Mouse (Mus musculus): ENCODE measurements around the gene Nol4l. TPM values are rescaled to one million over a fixed set of nuclear protein-coding genes. Genes with fewer than 3 reads are reported as not detected.

The Nol4l gene
- polyA plus RNA-seq, 1 experiment from 2014 or later = 43.9 TPM

GRCm38 (mm10) chr2:153522270-153522669 is 7.5 kb downstream of the Nol4l start:
- Histone ChIP-seq H3K36me3 (no peaks in the 10 kb centered on the region), H3K27me3 (no peaks in the 10 kb centered on the region), H3K4me3 (replicated peaks) (no peak overlapping the region), H3K4me2 (replicated peaks) (no peak overlapping the region), H3K9me3 (no peaks in the 10 kb centered on the region), H3K9ac (replicated peaks) (peak overlapping the region; percentile 19), H3K27ac (peak overlapping the region; percentile 35), H3K4me1 (replicated peaks) (peaks cover 70% of the 10 kb centered on the region)
- peak; percentile 69 for ATAC-seq
- 23% methylated on average over 4 of the region's 4 CpGs for WGBS

- ATAC-seq = no peak
Measured at GRCm38 (mm10) chr2:153520057-153520456, 9.7 kb downstream of the Nol4l start.

GRCm38 (mm10) chr2:153516961-153517360 is 12.8 kb downstream of the Nol4l start:
- Histone ChIP-seq H3K9me3 (no peaks in the 10 kb centered on the region), H3K9ac (replicated peaks) (no peak overlapping the region), H3K4me2 (replicated peaks) (no peak overlapping the region), H3K36me3 (no peaks in the 10 kb centered on the region), H3K4me1 (replicated peaks) (peaks cover 41% of the 10 kb centered on the region), H3K27me3 (no peaks in the 10 kb centered on the region), H3K4me3 (replicated peaks) (no peak overlapping the region), H3K27ac (no peak overlapping the region)
- ATAC-seq = no peak
- 46% methylated on average over 4 of the region's 4 CpGs for WGBS

More at GRCm38 (mm10) chr2:153520057-153520456, 9.7 kb downstream of the Nol4l start:
- Histone ChIP-seq H3K27me3 (no peaks in the 10 kb centered on the region), H3K9me3 (no peaks in the 10 kb centered on the region), H3K9ac (replicated peaks) (no peak overlapping the region), H3K27ac (no peak overlapping the region), H3K4me3 (replicated peaks) (no peak overlapping the region), H3K36me3 (no peaks in the 10 kb centered on the region), H3K4me2 (replicated peaks) (no peak overlapping the region), H3K4me1 (replicated peaks) (peaks cover 59% of the 10 kb centered on the region)
- WGBS = 79% methylated on average over 9 of the region's 9 CpGs

GRCm38 (mm10) chr2:153515582-153515981 is 14.2 kb downstream of the Nol4l start:
- H3K36me3 ChIP-seq = no peaks in the 10 kb centered on the region
- H3K27me3 ChIP-seq = no peaks in the 10 kb centered on the region
- WGBS = 89% methylated on average over 6 of the region's 6 CpGs
- no peak overlapping the region; the same call in 1 of the 2 replicates for H3K9ac ChIP-seq (replicated peaks)
- H3K4me3 ChIP-seq (replicated peaks) = no peak overlapping the region
- H3K27ac ChIP-seq = no peak overlapping the region
- ATAC-seq = no peak
- no peak overlapping the region for H3K4me2 ChIP-seq (replicated peaks)
- H3K4me1 ChIP-seq (replicated peaks) = peaks cover 39% of the 10 kb centered on the region
- H3K9me3 ChIP-seq = no peaks in the 10 kb centered on the region

- peaks cover 45% of the 10 kb centered on the region for H3K4me1 ChIP-seq (replicated peaks)
- no peak for ATAC-seq
- no peaks in the 10 kb centered on the region for H3K36me3 ChIP-seq
- H3K9me3 ChIP-seq = no peaks in the 10 kb centered on the region
- no peak overlapping the region for H3K27ac ChIP-seq
- H3K9ac ChIP-seq (replicated peaks) = no peak overlapping the region
- H3K27me3 ChIP-seq = no peaks in the 10 kb centered on the region
- no peak overlapping the region for H3K4me3 ChIP-seq (replicated peaks)
- no peak overlapping the region for H3K4me2 ChIP-seq (replicated peaks)
- WGBS = 79% methylated on average over 14 of the region's 14 CpGs
Measured at GRCm38 (mm10) chr2:153514497-153515380, 15.0 kb downstream of the Nol4l start.

- Histone ChIP-seq H3K9me3 (no peaks in the 10 kb centered on the region), H3K36me3 (no peaks in the 10 kb centered on the region), H3K27me3 (no peaks in the 10 kb centered on the region), H3K4me1 (replicated peaks) (peaks cover 53% of the 10 kb centered on the region), H3K4me2 (replicated peaks) (no peak overlapping the region), H3K27ac (no peak overlapping the region), H3K9ac (replicated peaks) (no peak overlapping the region), H3K4me3 (replicated peaks) (no peak overlapping the region)
- WGBS = 89% methylated on average over 3 of the region's 3 CpGs
- no peak for ATAC-seq
Measured at GRCm38 (mm10) chr2:153513983-153514382, 15.8 kb downstream of the Nol4l start.

- no peaks in the 10 kb centered on the region for H3K27me3 ChIP-seq
- H3K9me3 ChIP-seq = no peaks in the 10 kb centered on the region
- H3K36me3 ChIP-seq = no peaks in the 10 kb centered on the region
- H3K9ac ChIP-seq (replicated peaks) = 0 out of 2 replicates have a peak overlapping the region, but pooled peaks have one; percentile 7
- H3K4me2 ChIP-seq (replicated peaks) = no peak overlapping the region
- peaks cover 65% of the 10 kb centered on the region for H3K4me1 ChIP-seq (replicated peaks)
- 78% methylated on average over 14 of the region's 14 CpGs for WGBS
- H3K27ac ChIP-seq = peak overlapping the region; percentile 10; the same call in 1 of the 2 replicates
- no peak overlapping the region for H3K4me3 ChIP-seq (replicated peaks)
- no peak for ATAC-seq
Measured at GRCm38 (mm10) chr2:153512416-153513323, 17.1 kb downstream of the Nol4l start.

- H3K9me3 ChIP-seq = no peaks in the 10 kb centered on the region
- 0 out of 2 replicates have a peak overlapping the region, but pooled peaks have one; percentile 4 for H3K9ac ChIP-seq (replicated peaks)
- no peak overlapping the region for H3K4me2 ChIP-seq (replicated peaks)
- no peak overlapping the region for H3K27ac ChIP-seq
- no peaks in the 10 kb centered on the region for H3K27me3 ChIP-seq
- H3K4me3 ChIP-seq (replicated peaks) = no peak overlapping the region
- peaks cover 59% of the 10 kb centered on the region for H3K4me1 ChIP-seq (replicated peaks)
- WGBS = 49% methylated on average over 6 of the region's 6 CpGs
- ATAC-seq = peak; percentile 22; the same call in 1 of the 2 replicates
- H3K36me3 ChIP-seq = no peaks in the 10 kb centered on the region
Measured at GRCm38 (mm10) chr2:153511562-153511961, 18.2 kb downstream of the Nol4l start.

- H3K4me2 ChIP-seq (replicated peaks) = no peak overlapping the region
- peaks cover 52% of the 10 kb centered on the region for H3K4me1 ChIP-seq (replicated peaks)
- no peaks in the 10 kb centered on the region for H3K9me3 ChIP-seq
- H3K9ac ChIP-seq (replicated peaks) = no peak overlapping the region
- 77% methylated on average over 8 of the region's 8 CpGs for WGBS
- H3K36me3 ChIP-seq = no peaks in the 10 kb centered on the region
- peak overlapping the region; percentile 86 for H3K27ac ChIP-seq
- ATAC-seq = no peak
- no peaks in the 10 kb centered on the region for H3K27me3 ChIP-seq
- no peak overlapping the region for H3K4me3 ChIP-seq (replicated peaks)
Measured at GRCm38 (mm10) chr2:153510136-153510535, 19.6 kb downstream of the Nol4l start.

- no peaks in the 10 kb centered on the region for H3K27me3 ChIP-seq
- H3K27ac ChIP-seq = peak overlapping the region; percentile 86
- ATAC-seq = peak; percentile 77
- H3K4me1 ChIP-seq (replicated peaks) = peaks cover 54% of the 10 kb centered on the region
- WGBS = 9% methylated on average over 18 of the region's 18 CpGs
- H3K4me2 ChIP-seq (replicated peaks) = peak overlapping the region; percentile 28
- H3K9ac ChIP-seq (replicated peaks) = peak overlapping the region; percentile 51
- H3K9me3 ChIP-seq = no peaks in the 10 kb centered on the region
- no peak overlapping the region for H3K4me3 ChIP-seq (replicated peaks)
- H3K36me3 ChIP-seq = no peaks in the 10 kb centered on the region
Measured at GRCm38 (mm10) chr2:153509211-153510029, 20.4 kb downstream of the Nol4l start.

- 55% methylated on average over 3 of the region's 3 CpGs for WGBS
- no peak overlapping the region for H3K4me3 ChIP-seq (replicated peaks)
- H3K27ac ChIP-seq = 0 out of 2 replicates have a peak overlapping the region, but pooled peaks have one; percentile 37
- no peaks in the 10 kb centered on the region for H3K36me3 ChIP-seq
- H3K9ac ChIP-seq (replicated peaks) = no peak overlapping the region
- no peaks in the 10 kb centered on the region for H3K9me3 ChIP-seq
- ATAC-seq = 0 out of 2 replicates have a peak, but pooled peaks have one; percentile 9
- peaks cover 57% of the 10 kb centered on the region for H3K4me1 ChIP-seq (replicated peaks)
- H3K4me2 ChIP-seq (replicated peaks) = no peak overlapping the region
- H3K27me3 ChIP-seq = no peaks in the 10 kb centered on the region
Measured at GRCm38 (mm10) chr2:153508405-153508804, 21.4 kb downstream of the Nol4l start.
